Mouse (Mus musculus): ENCODE measurements around the gene Cdyl. TPM values are rescaled to one million over a fixed set of nuclear protein-coding genes. Genes with fewer than 3 reads are reported as not detected.

The Cdyl gene
- total RNA-seq, 2 experiments from 2014 or later, result 12.1 to 12.3 TPM

DNA sequence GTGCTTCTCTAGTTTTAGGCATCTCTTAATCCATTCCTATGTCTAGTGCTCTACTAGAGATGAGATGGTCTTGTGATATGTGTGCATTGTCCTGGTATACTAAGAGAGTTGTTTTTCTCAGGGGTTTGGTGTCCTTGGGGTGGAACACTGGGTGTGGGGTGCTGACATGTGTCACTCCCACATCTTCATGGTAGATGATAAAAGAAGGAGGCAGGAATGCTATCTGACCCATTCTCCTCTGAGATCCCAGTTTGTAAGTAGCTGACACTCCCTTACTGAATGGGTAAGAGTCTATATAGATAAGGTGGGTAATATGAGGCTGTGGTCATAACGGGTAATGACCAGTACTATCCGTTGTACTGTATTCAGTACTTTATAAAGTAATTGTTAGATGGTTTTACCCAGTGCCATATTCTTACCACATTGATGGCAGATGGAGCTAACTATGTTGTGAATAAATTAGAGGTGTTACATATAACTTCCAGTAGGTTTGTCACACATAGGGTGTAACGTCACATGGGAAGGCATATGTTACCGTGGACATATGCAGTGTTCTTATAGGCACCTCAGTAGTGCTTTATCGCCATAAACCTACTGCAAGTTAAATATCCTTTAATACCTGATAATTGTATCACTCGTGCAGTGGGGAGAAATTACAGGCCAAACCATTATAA lies 127.2 kb downstream of the Cdyl start:
- no peak for DNase-seq (ENCODE audit: extremely low spot score in 1 of 2, low spot score in 2 of 2)
- intact Hi-C loops (cut with DNase I), result no loop called here

DNA sequence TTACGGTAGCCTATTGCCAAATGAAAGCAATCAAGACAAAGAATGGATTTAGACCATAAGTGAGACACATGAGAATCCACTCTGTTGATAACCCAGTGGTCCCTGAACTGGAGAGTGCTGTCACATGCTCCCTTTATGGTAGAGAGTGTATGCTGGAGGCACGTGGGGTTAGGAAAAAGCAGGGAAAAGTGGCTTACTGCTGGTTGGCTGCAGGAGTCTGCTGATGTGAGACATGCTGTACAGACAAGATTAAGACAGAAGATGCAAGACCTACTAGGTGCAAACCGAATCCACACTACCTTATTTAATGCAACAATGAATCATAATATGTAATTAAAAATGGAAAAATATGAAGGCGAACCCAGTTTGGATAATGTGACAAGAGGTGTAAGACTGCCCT lies 129.9 kb downstream of the Cdyl start:
- no peak for DNase-seq (ENCODE audit: extremely low spot score in 1 of 2, low spot score in 2 of 2)
- intact Hi-C loops (cut with DNase I), result no loop called here

DNA sequence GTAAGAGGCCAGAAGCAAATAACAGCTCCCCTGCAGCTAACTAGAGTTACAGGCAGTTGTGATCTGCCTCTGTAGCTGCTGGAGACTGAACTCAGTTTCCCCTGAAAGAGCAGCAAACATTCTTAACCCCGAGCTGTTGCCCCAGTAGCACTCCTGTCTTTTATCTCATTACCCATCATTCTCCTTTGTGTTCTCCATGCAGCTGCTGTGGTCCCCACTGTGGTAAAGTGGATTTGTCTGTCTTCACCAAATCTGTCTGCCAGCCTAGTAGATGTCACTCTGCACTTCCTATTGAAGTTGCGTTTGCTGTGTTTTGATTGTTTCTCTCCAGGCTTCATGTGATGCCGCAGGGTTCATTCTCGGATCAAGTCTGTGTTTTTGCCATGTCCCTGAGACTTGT lies 130.8 kb downstream of the Cdyl start:
- DNase-seq (ENCODE audit: extremely low spot score in 1 of 2, low spot score in 2 of 2), result no peak
- intact Hi-C loops (cut with DNase I), result no loop called here

DNA sequence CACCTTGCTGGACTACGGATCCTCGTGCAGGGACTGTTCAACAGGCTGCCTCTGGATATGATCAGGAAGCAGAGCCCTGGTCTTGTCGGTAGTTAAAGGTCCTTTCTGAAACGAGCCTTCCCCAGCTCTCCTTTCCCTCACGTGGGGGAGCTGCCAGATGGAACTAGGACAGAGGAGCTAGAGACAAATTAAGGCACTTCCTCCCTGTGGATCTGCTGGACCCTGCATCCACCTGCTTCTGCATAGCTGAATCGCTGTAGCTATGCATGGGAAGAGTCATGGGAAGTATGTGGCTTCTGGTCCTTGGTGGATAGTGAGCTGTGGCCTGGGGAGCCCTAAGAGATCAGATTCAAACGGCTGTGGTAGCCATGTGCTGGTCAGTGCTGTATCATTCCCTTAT lies 134.7 kb downstream of the Cdyl start:
- DNase-seq (ENCODE audit: extremely low spot score in 1 of 2, low spot score in 2 of 2), result no peak
- intact Hi-C loops (cut with DNase I), result no loop called here

DNA sequence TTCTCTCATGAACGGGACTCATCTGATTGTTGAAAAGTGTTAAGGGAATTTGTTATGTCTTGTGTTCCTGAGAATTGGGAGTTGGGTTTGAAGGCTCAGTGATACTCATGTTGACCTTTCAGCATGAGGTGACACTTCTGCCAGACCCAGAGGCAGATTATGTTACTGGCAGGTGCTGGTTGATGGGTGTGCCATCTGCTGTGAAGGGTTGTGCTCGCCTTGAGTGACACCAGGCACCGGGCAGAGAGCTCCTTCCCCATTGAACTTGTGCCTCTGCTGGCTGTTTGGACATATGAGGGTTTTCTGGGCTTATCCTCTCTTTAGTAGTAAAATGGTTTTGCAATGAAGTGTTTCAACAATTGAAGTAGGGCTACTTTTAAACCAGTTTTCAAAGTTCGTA lies 135.1 kb downstream of the Cdyl start:
- intact Hi-C loops (cut with DNase I), result no loop called here
- DNase-seq (ENCODE audit: extremely low spot score in 1 of 2, low spot score in 2 of 2), result no peak

DNA sequence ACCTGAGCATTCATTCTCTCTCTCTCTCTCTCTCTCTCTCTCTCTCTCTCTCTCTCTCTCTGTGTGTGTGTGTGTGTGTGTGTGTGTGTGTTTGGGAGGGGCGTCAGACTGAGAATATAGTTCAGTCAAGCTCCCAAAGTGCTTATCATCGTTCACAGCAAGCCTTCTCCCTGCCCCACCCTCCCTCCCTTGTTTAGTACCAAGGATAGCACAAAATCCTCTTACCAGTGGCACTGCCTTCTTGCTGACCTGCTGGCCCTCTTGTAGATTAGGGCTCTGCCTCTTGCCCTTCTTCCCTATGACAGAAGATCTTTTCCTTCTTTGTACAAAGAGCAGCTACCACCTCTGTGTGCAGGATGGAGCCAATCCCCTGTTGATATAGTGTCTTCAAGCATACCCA lies 136.3 kb downstream of the Cdyl start:
- intact Hi-C loops (cut with DNase I), result no loop called here
- no peak for DNase-seq (ENCODE audit: extremely low spot score in 1 of 2, low spot score in 2 of 2)

DNA sequence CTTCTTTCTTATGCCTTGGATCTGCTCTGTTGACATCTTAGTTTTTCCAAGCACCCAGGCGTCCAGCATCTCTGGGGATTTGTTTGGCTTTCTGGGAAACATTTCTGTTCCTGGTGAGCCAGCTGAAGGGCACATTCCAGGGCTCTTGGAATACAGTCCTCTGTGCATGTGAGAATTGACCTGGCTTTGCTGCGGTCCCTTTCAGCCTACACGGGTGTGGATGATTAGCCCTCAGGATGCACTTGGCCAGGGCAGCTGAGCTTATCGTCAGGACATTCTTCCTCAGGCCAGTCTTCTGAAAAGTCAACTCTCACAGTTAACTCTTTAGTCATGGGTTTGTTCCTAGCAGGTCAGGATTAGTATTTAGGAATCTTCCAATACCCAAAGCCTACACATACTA lies 136.7 kb downstream of the Cdyl start:
- intact Hi-C loops (cut with DNase I), result no loop called here
- DNase-seq (ENCODE audit: extremely low spot score in 1 of 2, low spot score in 2 of 2), result no peak

DNA sequence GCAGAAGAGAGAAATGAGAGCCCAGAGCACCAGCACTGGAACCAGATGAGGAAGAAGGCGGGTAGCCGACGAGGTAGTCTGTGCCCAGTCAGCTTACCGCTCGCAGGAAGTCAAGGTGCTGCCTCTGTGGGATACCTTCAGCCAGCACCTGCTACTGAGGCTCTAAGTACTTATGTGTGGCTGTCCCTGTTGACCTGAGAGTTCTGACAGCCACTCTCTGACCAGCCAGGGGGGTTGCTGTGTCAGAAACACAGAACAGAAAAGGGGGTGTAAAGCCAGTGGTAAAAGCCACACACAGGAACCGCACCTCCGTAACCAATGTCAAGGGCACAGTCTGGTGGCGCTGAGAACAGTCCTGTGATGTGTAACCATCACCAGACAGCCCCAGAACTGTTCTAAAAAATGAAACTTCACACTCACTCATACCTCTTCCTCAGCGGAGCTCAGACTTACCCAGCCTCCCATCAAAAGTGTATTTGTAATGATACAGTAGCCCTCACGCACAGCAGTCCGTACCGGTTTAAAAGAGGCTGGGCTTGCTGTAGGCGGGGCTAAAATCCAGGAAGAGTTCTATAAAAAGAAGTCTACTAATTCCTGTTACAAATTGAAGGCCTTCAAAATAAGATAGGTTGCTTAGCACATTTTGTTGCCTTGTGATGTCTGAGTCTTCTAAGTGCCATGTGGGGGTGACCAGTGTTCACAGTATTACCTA lies 138.3 kb downstream of the Cdyl start:
- intact Hi-C loops (cut with DNase I), result no loop called here
- DNase-seq (ENCODE audit: extremely low spot score in 1 of 2, low spot score in 2 of 2), result no peak

DNA sequence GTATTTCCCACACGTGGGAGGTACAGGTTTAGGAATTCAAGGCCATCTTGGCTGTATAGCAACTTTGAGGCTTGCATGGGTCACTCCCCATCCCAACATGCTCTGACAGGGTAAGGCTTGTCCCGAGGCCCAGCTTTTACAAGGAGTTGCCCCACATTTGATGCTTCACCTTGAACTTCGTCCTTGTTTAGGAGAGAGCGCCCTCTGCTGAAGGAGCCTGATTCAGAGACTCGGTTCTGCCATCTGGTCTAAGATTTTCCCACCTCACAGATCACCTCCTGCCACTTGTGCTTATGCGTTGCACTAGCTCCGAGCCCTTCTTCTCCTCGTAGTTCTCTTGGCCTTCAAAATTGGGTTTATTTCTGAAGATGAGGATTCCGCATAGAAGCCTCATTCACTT lies 139.0 kb downstream of the Cdyl start:
- intact Hi-C loops (cut with DNase I), result no loop called here
- DNase-seq (ENCODE audit: extremely low spot score in 1 of 2, low spot score in 2 of 2), result peak in 1 of 2 experiments; percentile 57

DNA sequence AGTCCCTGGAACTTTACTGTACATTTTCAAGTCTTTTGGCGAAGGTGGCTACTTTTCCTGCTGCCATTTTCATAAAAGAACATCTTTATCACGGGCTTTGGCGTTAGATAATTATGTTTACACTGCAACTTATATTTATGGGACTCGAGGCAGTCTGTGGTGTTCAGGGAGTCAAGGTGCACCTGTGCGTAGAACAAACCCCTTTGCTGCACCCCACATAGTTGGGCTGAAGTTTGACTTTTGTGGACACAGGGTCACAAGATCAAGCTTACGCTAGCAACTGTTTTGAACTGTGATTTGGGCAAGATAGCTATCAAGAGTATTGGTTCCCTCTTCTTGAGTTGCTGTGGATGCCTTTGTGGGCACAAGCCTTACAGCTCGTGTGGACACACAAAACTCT lies 140.6 kb downstream of the Cdyl start:
- intact Hi-C loops (cut with DNase I), result no loop called here
- no peak for DNase-seq (ENCODE audit: extremely low spot score in 1 of 2, low spot score in 2 of 2)

DNA sequence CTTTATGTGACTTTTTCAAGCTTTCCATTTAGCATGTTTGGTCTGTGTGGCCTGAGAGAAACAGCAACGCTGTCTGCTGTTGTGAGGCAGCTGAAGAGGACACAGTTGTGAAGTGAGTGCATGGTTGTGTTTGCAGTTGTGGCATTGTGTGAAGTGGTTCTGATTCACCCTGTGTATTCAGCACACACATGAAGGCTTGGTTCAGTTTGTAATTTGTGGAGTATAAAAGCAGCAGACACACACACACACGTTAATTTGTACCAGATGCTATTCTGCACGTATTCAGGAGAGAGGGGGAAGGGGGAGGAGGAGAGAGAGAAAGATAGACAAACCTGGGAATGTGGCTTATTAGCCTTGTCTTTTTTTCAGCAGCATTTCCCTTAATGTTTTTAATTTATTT lies 146.1 kb downstream of the Cdyl start:
- intact Hi-C loops (cut with DNase I), result no loop called here
- DNase-seq (ENCODE audit: extremely low spot score in 1 of 2, low spot score in 2 of 2), result no peak

DNA sequence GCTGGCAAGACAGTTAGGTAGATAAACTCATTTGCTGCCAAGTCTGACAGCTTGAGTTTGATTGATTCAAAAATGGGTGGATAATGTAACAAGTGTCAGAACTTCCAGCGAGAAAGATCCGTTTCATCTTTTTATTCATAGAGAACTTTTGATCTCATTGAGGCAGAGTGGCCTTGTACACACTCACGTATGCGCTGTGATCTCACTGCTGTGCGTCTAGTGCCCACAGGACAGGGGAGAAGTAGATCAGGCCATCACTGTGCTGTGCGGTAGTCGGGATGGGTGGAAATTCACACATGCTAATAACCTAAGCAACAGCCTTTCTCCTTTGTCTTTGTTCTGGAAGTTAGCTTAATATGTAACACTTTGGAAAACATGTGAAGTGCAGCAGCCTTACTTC lies 146.5 kb downstream of the Cdyl start:
- intact Hi-C loops (cut with DNase I), result no loop called here
- DNase-seq (ENCODE audit: extremely low spot score in 1 of 2, low spot score in 2 of 2), result no peak

DNA sequence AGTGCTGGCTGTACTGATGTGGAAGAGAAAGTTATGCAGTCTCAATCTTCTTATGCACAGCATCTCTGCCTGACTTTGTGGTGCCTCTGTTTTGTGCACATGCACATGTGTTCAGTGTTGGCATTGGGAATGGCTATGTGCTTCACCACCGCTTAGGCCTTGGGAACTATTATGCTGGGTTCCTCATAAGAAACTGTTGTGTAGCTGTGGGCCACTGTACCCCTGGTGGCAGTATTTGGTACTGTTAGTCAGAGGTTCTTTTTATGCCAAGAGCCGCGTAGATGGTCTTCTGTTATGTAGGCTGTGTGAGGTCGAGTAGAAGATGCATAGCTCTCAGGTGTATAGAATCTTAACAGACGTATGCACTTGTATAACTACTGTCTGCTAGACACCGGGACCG lies 147.4 kb downstream of the Cdyl start:
- intact Hi-C loops (cut with DNase I), result no loop called here
- no peak for DNase-seq (ENCODE audit: extremely low spot score in 1 of 2, low spot score in 2 of 2)

DNA sequence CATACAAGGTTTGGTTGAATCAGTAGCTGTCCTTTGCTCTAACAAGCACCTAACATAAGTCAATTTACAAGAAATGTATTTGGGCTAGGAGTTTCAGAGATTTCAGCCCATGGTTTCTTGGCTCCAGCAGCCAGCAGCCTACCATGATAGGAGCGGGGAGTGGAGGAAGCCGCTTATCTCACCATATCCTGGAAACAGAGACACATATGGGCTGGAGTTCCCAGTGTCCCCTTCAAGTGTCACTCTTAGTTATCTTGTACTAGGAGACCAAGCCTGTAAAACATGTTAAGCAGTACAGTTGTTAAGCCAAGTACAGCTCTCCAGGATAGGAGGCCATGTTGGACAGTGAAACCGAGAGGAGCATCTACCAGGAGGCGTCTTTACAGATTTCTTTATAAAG lies 147.9 kb downstream of the Cdyl start:
- intact Hi-C loops (cut with DNase I), result no loop called here
- DNase-seq (ENCODE audit: extremely low spot score in 1 of 2, low spot score in 2 of 2), result no peak

DNA sequence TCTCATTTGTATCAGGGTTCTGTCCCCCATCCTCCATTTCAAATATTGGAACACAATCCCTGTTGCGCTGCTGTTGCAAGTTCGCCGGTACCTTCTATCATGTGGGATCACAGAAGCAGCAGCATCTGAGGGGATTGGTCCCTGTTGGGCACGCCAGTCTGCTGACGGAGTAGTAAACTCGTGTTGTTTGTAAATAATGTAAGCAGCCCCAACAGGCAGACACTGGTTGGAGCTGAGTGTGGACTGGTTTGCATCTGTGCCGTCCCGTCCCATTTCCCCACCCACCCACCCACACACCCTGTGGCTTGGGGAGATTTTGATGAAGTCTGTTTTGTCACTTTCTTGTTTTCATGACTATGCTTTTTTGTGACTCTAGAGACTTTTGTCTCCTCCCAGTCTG lies 148.3 kb downstream of the Cdyl start:
- intact Hi-C loops (cut with DNase I), result no loop called here
- no peak for DNase-seq (ENCODE audit: extremely low spot score in 1 of 2, low spot score in 2 of 2)

DNA sequence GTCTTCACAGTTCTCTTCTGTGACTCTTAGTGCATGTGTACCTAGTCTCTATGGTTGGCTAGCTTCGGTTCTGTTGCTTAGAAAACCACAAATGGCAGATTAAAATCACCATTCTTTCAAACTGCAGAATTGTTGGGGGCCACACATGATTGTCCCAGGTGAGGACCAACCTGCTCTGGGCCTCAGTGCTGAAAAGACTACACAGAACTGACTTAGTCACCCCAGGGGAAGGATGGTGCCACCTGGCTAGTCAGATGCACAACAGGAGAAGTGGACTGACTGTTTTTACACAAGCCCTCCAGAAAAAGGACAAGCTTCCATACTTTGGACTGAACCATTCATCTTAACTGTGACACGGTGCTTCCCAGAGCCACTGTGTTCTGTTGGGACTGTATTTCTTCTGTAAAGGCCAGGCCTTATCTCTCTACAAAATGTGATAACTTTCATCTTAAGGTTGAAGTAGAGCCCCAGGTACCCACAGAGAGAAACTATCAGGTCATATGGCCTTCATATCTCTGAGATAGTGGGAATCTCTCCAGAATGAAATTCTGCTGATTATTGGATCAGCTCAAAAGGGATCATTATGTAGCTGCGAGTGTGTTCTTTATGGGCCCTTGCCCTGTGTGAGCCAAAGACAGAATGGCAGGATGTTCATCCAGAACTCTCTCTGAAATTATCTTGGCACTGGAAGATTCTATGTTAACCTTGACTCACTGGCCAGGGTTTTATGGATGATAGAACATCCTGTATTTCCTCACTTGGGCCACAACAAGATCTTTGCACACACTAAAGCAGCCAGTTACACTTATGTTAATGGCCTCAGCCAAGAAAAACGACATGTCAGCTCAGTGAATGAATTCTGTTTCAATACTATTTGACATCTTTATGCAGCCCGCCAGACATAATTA lies 149.9 kb downstream of the Cdyl start:
- DNase-seq (ENCODE audit: extremely low spot score in 1 of 2, low spot score in 2 of 2), result no peak
- intact Hi-C loops (cut with DNase I), result no loop called here

DNA sequence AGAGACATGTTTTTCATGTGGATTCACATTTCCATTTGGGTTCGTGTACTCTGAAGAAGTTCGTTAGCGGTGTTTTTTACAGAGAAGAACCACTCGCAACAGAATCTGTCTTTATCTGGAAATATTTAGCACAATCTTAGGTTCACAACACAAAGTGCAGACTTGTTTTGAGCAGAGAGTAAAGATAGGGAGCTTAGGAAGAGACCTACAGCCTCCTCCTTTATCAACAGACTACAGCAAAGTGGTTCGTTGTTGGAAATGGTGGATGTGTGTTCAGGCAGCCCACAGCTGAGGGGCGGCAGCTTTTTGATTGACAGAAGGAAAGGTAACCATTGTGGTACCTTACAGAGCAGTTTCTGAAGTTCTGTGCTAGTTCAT lies 150.5 kb downstream of the Cdyl start:
- intact Hi-C loops (cut with DNase I), result no loop called here
- no peak for DNase-seq (ENCODE audit: extremely low spot score in 1 of 2, low spot score in 2 of 2)

DNA sequence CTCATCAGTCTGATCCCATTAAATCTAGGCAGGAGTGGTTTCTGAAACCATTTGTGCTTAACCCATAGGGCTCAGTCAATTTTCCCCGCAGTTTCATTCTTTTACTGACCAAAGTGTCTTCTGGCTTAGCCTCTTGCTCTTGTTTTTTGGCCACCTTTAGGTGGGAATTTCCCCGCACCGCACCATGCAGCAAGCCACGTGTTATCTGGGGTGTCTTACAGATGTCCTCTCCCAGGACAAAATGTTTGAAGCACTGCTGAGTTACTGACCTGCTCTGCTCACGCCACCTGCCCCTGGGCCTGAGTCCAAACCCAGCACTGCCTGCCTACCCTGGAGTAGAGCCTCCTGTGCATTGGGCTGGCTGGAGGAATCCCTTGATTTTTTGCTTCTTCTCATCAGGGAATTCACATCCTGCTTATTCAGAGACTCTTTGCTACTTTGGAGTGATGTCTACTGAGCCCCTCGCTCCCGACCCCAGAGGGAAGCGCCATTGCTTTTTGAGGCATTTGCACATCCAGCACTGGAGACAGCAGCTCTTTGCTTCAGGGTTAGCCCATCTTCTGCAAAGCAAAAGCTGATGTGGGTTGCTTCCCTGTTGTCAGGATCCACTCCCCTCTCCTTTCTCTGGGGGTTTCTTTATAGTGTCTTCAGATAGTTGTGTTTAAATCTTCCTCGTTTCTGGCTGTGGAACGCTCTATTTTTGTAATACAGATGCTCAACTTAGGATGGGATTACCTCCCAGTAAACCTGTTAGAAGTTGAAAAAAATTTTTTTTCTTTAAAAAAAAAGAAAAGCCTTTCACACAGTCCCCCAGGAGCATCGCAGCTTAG lies 151.9 kb downstream of the Cdyl start:
- intact Hi-C loops (cut with DNase I), result no loop called here
- DNase-seq (ENCODE audit: extremely low spot score in 1 of 2, low spot score in 2 of 2), result no peak

DNA sequence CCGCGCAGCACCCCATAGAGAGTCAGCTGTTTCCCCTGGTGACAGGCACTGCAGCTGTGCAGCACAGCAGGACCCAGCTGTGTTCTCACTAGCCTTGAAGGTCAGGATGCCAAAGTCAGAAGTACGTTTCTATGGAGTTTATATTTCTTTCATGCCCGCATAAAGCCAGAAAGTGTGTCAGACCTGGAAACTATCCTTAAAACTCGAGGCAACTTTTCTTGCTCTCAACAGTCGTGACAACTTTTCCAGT lies 152.5 kb downstream of the Cdyl start:
- peak in 1 of 2 experiments; percentile 43 for DNase-seq (ENCODE audit: extremely low spot score in 1 of 2, low spot score in 2 of 2)
- intact Hi-C loops (cut with DNase I), result no loop called here
